Mouse (Mus musculus) lung, adult 18-20 months (tissue): Measurements from ENCODE around the gene Gm12355.

Source experiments
- DNase-seq, 2 experiments: peaks; one replicate each; pipeline ENCODE4 v3.0.0; 2022; ENCODE audit warnings: mixed read lengths in 2 of 2

Gm12355 gene

DNA sequence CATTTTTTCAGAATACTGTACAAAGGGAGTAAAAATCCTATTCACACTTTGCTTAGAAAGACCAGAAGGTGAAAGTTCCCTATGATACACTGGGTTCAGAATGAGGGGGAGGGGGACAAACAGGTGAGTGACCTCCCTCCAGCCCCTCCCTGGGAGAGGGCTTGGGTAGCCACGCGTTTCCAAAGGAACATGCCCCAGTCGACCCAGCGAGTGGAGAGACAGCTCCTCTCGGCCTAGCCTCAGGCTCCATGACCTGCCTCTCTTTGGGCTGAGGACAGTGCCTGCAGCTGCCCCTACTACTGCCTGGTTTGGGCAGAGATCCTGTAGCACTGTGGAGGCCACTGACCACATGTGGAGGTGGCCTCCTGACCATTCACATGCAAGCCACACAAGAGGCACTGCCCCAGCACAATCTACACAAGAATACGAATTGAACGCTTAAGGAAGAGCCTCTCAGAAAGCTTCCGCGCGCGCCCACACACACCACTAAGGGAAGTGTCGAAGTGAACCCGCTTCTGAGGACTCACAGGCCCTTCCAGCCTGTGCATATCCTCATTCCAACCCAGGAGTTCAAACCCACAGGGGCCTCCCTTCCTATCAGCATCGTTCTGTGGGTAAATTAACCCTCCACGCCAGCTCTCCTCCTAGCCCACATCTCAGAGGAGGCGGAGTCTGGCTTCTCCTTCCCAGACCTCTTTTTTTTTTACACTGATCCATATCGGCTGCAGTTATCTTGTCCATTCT, 44.0 kb downstream of the Gm12355 start:
- DNase-seq, result no peak

DNA sequence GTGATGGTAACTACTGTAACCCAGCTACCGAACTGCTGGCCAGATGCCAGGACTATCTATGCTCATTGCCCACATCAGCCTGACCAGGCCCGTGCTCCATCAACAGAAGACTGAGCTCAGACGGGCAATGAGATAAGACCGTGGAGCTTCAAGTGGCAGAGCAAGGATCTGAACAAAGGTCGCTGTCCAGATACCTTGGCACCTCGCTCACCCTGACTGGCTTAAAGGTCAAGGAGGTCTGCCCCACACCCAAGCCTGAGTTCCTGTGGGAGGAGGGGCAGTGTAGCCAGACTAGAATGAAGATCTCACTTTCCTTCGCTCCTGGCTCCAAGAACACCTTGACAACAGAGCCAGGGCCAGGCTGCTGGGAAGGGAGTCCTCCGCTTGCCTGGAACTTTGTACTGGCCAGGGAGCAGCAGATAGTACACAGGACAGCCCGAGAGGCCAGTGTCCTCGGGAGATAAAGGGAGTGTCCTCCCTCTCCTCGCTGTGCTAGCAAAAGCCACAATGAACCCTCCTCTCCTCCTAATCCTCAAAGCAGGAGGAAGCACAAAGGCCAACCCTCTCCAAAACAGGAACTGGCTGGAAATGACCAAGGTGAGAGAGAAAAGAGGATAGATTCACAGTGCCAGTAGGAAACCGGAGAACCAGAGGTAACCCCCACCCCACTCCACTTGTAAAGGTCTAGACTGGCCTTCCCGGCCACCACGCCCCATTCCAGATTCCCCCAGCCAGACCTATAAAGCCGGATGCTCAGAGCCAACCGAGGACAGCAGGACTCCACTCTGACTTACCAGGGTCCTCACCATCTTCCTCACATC, 45.0 kb downstream of the Gm12355 start:
- DNase-seq, result no peak

DNA sequence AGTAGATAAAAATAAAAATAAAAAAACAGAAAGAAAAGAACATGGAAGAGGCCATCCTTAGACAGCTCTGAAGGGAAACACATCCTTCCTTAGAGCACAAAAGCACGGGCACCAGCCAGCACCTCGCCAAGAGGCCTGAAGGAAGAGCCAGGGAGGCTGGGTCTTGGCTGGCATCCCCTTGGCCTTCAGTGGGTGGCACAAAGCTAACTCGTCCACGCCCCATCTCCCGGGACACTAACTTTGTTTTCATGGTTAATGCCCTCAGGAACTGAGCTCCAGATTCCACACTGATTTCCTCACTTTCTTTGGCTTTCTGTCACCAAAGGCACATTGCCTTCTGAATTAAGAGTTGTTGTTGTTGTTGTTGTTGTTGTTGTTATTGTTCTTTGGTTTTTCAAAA, 47.7 kb downstream of the Gm12355 start:
- DNase-seq, result no peak
